Mouse (Mus musculus) retina, embryonic 14.5 days (tissue): ENCODE results near the gene Gm16506.
"Not testable (repeated sequence)": the region's sequence is repeated elsewhere in the genome, so short reads cannot be mapped to it uniquely, and the experiment has no call there.

Experiments used
- DNase-seq: peaks from one replicate; pipeline ENCODE4 v3.0.0-alpha.2; 2015; ENCODE audit warnings: low spot score

Gene Gm16506

GRCm38 (mm10) chr14:43727385-43727784 lies at the start of gene Gm16506:
Gm16506 (minus strand) TSS chr14:43727485.
- not testable (repeated sequence) for DNase-seq

- not testable (repeated sequence) for DNase-seq
These were observed 20.3 kb upstream of the Gm16506 start, which contains the start of gene Gm6526 for GRCm38 (mm10) chr14:43747566-43747965. Gm6526 (plus strand) TSS chr14:43747866.

- DNase-seq = not testable (repeated sequence)
These were observed 29.7 kb downstream of the Gm16506 start, which contains the start of gene Gm7324 for GRCm38 (mm10) chr14:43697621-43698020. Gm7324 (plus strand) TSS chr14:43697828.

- not testable (repeated sequence) for DNase-seq
These were observed 50.2 kb downstream of the Gm16506 start, which contains the start of gene Gm8165 for GRCm38 (mm10) chr14:43677099-43677498. Gm8165 (minus strand) TSS chr14:43677199.
